23 mouse cellular contexts compared by ENCODE assay signal in genomic region chr3:99167734-99168133, GRCm38 (mm10). TPM values are rescaled to one million over a fixed set of nuclear protein-coding genes. Genes with fewer than 3 reads are reported as not detected.
DNase-seq lines count a peak whose midpoint lies in the region; ATAC-seq and TF ChIP-seq lines count a peak whose summit lies in the region.
"Had no signal": no experiment of that assay in that cellular context is flagged by ENCODE, and none has a peak within 500 bp of the region (broad histone marks: within the 10 kb centered on the region; RNA-seq: fewer than 3 reads in every experiment).

No protein-coding gene starts in this region.

- H3K79me2 ChIP-seq in MEL (ENCODE audit: control insufficient read depth, insufficient read depth, low read length, poor library complexity): peaks cover 1% of the 10 kb centered on the region; the same call in 1 of the 2 replicates

- no peaks in the 10 kb centered on the region for H3K4me1 ChIP-seq in lung, embryonic 14.5 days (ENCODE audit: insufficient read depth)
- H3K4me1 ChIP-seq in MEL (ENCODE audit: control insufficient read depth in 1 of 2, insufficient read depth in 2 of 2, low read length in 2 of 2): 0 out of 4 replicates have a peak, but pooled peaks cover 0 to 2% of the 10 kb centered on the region in 2 experiments
- no peaks in the 10 kb centered on the region for H3K4me1 ChIP-seq in heart, embryonic 10.5 days
- H3K4me1 ChIP-seq: forebrain, embryonic 10.5 days; heart, embryonic 12.5 days; hindbrain, embryonic 12.5 days; limb, embryonic 15.5 days; lung, embryonic 15.5 days; midbrain, embryonic 13.5 days had no signal

- 59% methylated on average over 4 of the region's 4 CpGs for WGBS in lung, embryonic 14.5 days
- WGBS in heart, embryonic 10.5 days: 65% methylated on average over 4 of the region's 4 CpGs

- no peak overlapping the region for H3K9ac ChIP-seq in lung, embryonic 14.5 days
- no peak overlapping the region for H3K9ac ChIP-seq in MEL (ENCODE audit: control insufficient read depth, low read depth, low read length, poor library complexity, severe bottlenecking)
- H3K9ac ChIP-seq: forebrain, postnatal 0 days; heart, embryonic 12.5 days; hindbrain, embryonic 12.5 days; limb, embryonic 15.5 days; liver, embryonic 14.5 days; lung, embryonic 15.5 days; midbrain, embryonic 13.5 days had no signal

- ATAC-seq in lung, embryonic 14.5 days (ENCODE audit: insufficient read depth): no peak
- ATAC-seq in common myeloid progenitor, adult 5-6 weeks (replicated peaks; ENCODE audit: low read depth, poor library complexity, severe bottlenecking): 0 out of 2 replicates have a peak, but pooled peaks have one; percentile 47
- ATAC-seq: forebrain, postnatal 0 days; midbrain, embryonic 13.5 days had no signal

- no peak for TF ChIP-seq EP300 in MEL (IDR thresholded peaks at IDR 0.05; ENCODE audit: low read depth in 1 of 2, low read length in 2 of 2)

- intact Hi-C loops in gastrocnemius, adult 2 months (cut with DNase I): no loop called here

- TF ChIP-seq CTCF in gastrocnemius, adult 2 months (IDR thresholded peaks at IDR 0.05): peak; percentile 24; the same call in 1 of the 2 replicates
- TF ChIP-seq CTCF in lung, embryonic 14.5 days (IDR thresholded peaks at IDR 0.05; ENCODE audit: low read depth): no peak
- no peak; a peak in 1 of 6 replicates for TF ChIP-seq CTCF in MEL (IDR thresholded peaks at IDR 0.05 in 2 of 3, conservative IDR thresholded peaks at IDR 0.05 in 1 of 3; ENCODE audit: control insufficient read depth in 1 of 3, insufficient read depth in 1 of 3, low read depth in 2 of 3, low read length in 3 of 3, poor library complexity in 1 of 3, severe bottlenecking in 1 of 3)

- no peak overlapping the region for H3K4me3 ChIP-seq in gastrocnemius, adult 2 months
- H3K4me3 ChIP-seq in lung, embryonic 14.5 days (ENCODE audit: low read depth, low read length): no peak overlapping the region
- no peak overlapping the region for H3K4me3 ChIP-seq in MEL (ENCODE audit: control insufficient read depth in 1 of 2, insufficient read depth in 1 of 2, low read depth in 2 of 2, low read length in 2 of 2)
- no peak overlapping the region for H3K4me3 ChIP-seq in heart, embryonic 10.5 days
- H3K4me3 ChIP-seq: forebrain, embryonic 10.5 days; heart, embryonic 12.5 days; hindbrain, embryonic 12.5 days; limb, embryonic 15.5 days; lung, embryonic 15.5 days; midbrain, embryonic 13.5 days had no signal

- TF ChIP-seq POLR2A in MEL (IDR thresholded peaks at IDR 0.05; ENCODE audit: control insufficient read depth in 1 of 2, insufficient read depth in 1 of 2, low read depth in 1 of 2, low read length in 2 of 2, poor library complexity in 1 of 2): no peak

- H3K27ac ChIP-seq in gastrocnemius, adult 2 months: no peak overlapping the region
- no peak overlapping the region for H3K27ac ChIP-seq in lung, embryonic 14.5 days (ENCODE audit: low read depth)
- no peak overlapping the region for H3K27ac ChIP-seq in MEL (ENCODE audit: control insufficient read depth, low read depth, low read length)
- H3K27ac ChIP-seq in heart, embryonic 10.5 days: no peak overlapping the region
- H3K27ac ChIP-seq: forebrain, embryonic 10.5 days; hindbrain, embryonic 12.5 days; limb, embryonic 15.5 days; liver, embryonic 14.5 days; lung, embryonic 15.5 days; midbrain, embryonic 13.5 days had no signal

- H3K9me3 ChIP-seq in lung, embryonic 14.5 days (ENCODE audit: low read depth, low read length): no peaks in the 10 kb centered on the region
- H3K9me3 ChIP-seq in MEL (replicated peaks; ENCODE audit: insufficient read depth, low read length): no peaks in the 10 kb centered on the region
- no peaks in the 10 kb centered on the region for H3K9me3 ChIP-seq in heart, embryonic 10.5 days
- H3K9me3 ChIP-seq: forebrain, embryonic 10.5 days; G1E; heart, embryonic 12.5 days; hindbrain, embryonic 12.5 days; limb, embryonic 15.5 days; lung, embryonic 15.5 days; midbrain, embryonic 13.5 days had no signal

- TF ChIP-seq RAD21 in MEL (IDR thresholded peaks at IDR 0.05; ENCODE audit: low read depth, low read length): peak; percentile 12

- H3K27me3 ChIP-seq in lung, embryonic 14.5 days (ENCODE audit: insufficient read depth, low read length): no peaks in the 10 kb centered on the region
- H3K27me3 ChIP-seq in MEL (ENCODE audit: control insufficient read depth in 1 of 2, insufficient read depth in 2 of 2, low read length in 2 of 2): no peaks in the 10 kb centered on the region
- no peaks in the 10 kb centered on the region for H3K27me3 ChIP-seq in heart, embryonic 10.5 days (ENCODE audit: insufficient read depth, poor library complexity, severe bottlenecking)
- H3K27me3 ChIP-seq: heart, embryonic 12.5 days; hindbrain, embryonic 12.5 days; limb, embryonic 15.5 days; lung, embryonic 15.5 days; midbrain, embryonic 13.5 days had no signal

- H3K4me2 ChIP-seq in lung, embryonic 14.5 days: no peak overlapping the region
- H3K4me2 ChIP-seq: heart, embryonic 12.5 days; hindbrain, embryonic 12.5 days; limb, embryonic 15.5 days; lung, embryonic 15.5 days; midbrain, embryonic 13.5 days had no signal

- no peaks in the 10 kb centered on the region for H3K36me3 ChIP-seq in lung, embryonic 14.5 days (ENCODE audit: insufficient read depth)
- no peaks in the 10 kb centered on the region for H3K36me3 ChIP-seq in MEL (ENCODE audit: control insufficient read depth in 1 of 2, insufficient read depth in 2 of 2, low read length in 2 of 2)
- H3K36me3 ChIP-seq in heart, embryonic 10.5 days: no peaks in the 10 kb centered on the region
- H3K36me3 ChIP-seq: forebrain, embryonic 10.5 days; heart, embryonic 12.5 days; hindbrain, embryonic 12.5 days; limb, embryonic 15.5 days; lung, embryonic 15.5 days; midbrain, embryonic 13.5 days had no signal

- no peak for DNase-seq in gastrocnemius, adult 2 months
- no peak for DNase-seq in gastrocnemius, postnatal 25 days
- DNase-seq in lung, embryonic 14.5 days: peak; percentile 11
- DNase-seq in lung, postnatal 10 days: no peak
- no peak for DNase-seq in MEL (ENCODE audit: low read depth, low spot score)
- DNase-seq in heart, embryonic 10.5 days (ENCODE audit: low spot score): no peak
- no peak for DNase-seq in layer of hippocampus, adult 8-10 months (ENCODE audit: low spot score in 2 of 2)
- DNase-seq: cerebellum, adult 11-12 months; forebrain, postnatal 0 days; heart, postnatal 14 days; kidney, adult 8-10 months; kidney, postnatal 25 days; left cerebral cortex, postnatal 4 days; right cerebral cortex, postnatal 14 days had no signal

TF ChIP-seq in MEL, 35 proteins besides CTCF, POLR2A, EP300 and RAD21:
- TF ChIP-seq MAX (IDR thresholded peaks at IDR 0.05; ENCODE audit: low read length) (no peak), GATA1 (IDR thresholded peaks at IDR 0.05; ENCODE audit: low read depth, low read length) (no peak), ZMIZ1 (IDR thresholded peaks at IDR 0.05; ENCODE audit: low read depth, low read length) (no peak), NRF1 (IDR thresholded peaks at IDR 0.05; ENCODE audit: insufficient read depth, low read depth, low read length, poor library complexity, severe bottlenecking) (no peak), NELFE (IDR thresholded peaks at IDR 0.05; ENCODE audit: low read depth, low read length) (no peak), HCFC1 (IDR thresholded peaks at IDR 0.05; ENCODE audit: low read depth, low read length) (no peak), POLR2AphosphoS5 (IDR thresholded peaks at IDR 0.05; ENCODE audit: borderline replicate concordance, low read depth, low read length) (no peak), USF2 (IDR thresholded peaks at IDR 0.05; ENCODE audit: borderline replicate concordance in 1 of 2, insufficient read depth in 1 of 2, low read depth in 1 of 2, low read length in 2 of 2) (no peak), BHLHE40 (IDR thresholded peaks at IDR 0.05; ENCODE audit: borderline replicate concordance, low read depth, low read length) (no peak), SIN3A (IDR thresholded peaks at IDR 0.05; ENCODE audit: low read length) (no peak), UBTF (IDR thresholded peaks at IDR 0.05; ENCODE audit: borderline replicate concordance, insufficient read depth, low read depth, low read length) (no peak), MYC (IDR thresholded peaks at IDR 0.05; ENCODE audit: low read depth, low read length) (no peak), MYB (IDR thresholded peaks at IDR 0.05; ENCODE audit: low read depth, low read length) (no peak), ETS1 (IDR thresholded peaks at IDR 0.05; ENCODE audit: low read depth, low read length) (no peak), MAFK (IDR thresholded peaks at IDR 0.05; ENCODE audit: borderline replicate concordance, low read depth, low read length) (no peak), RCOR1 (IDR thresholded peaks at IDR 0.05; ENCODE audit: low read depth, low read length) (no peak), E2F4 (IDR thresholded peaks at IDR 0.05; ENCODE audit: borderline replicate concordance, low read depth, low read length) (no peak), TBP (IDR thresholded peaks at IDR 0.05; ENCODE audit: low read depth, low read length) (no peak)

RNA-seq across cellular contexts. Expression of gene Wars2, which starts 26.9 kb away (rescaled TPM):
- 1 to 10 TPM; 5.3 to 7.8 TPM for total RNA-seq in gastrocnemius, adult 2 months (2021)
- total RNA-seq in gastrocnemius, postnatal 25 days (2021): 1 to 10 TPM; 5.5 TPM
- 7.2 and 8.8 TPM in 2 replicates for polyA plus RNA-seq in lung, embryonic 14.5 days (2014; fragmentation: Nextera tagmentation; extraction: Ambion mirVana)
- 7.6 and 8.8 TPM in 2 replicates for total RNA-seq in MEL (2012; rRNA removed)
- 10 to 100 TPM in 1 of 2 experiments, not detected in 1; 11.4 TPM for polyA plus RNA-seq in MEL (2012; ENCODE audit: insufficient read depth in 1 of 2, insufficient read length in 2 of 2, low read depth in 1 of 2, low replicate concordance in 2 of 2, missing spikeins in 1 of 2)
- 3.7 and 6.6 TPM in 2 replicates for total RNA-seq in common myeloid progenitor, adult 5-6 weeks (2017)
- 6.9 and 8.2 TPM in 2 replicates for polyA plus RNA-seq in heart, embryonic 10.5 days (2016; fragmentation: Nextera tagmentation; extraction: Ambion mirVana)
- 1 to 10 TPM; 7.8 to 8.5 (median 8.0) TPM for total RNA-seq in layer of hippocampus, adult 8-10 months (2022)
